Mouse (Mus musculus) G1E (cell line): Measurements from ENCODE around the gene Ttc8. TPM values are rescaled to one million over a fixed set of nuclear protein-coding genes. Genes with fewer than 3 reads are reported as not detected.

ENCODE experiments used
- ATAC-seq: 2 replicates; pipeline ENCODE4 v1.8.0; 2016; ENCODE audit warnings: mild to moderate bottlenecking; ENCODE audit not compliant: insufficient number of reproducible peaks, poor library complexity, low FRiP score, severe bottlenecking; ENCODE audit errors: extremely low read depth
- DNase-seq: peaks from one replicate; pipeline ENCODE4 v3.0.0; 2012; ENCODE audit warnings: low spot score
- H3K27me3 ChIP-seq: 2 replicates; pipeline ENCODE4 v1.6.1; 2012; ENCODE audit warnings: mild to moderate bottlenecking, low read length, inconsistent platforms; ENCODE audit not compliant: insufficient read depth
- H3K36me3 ChIP-seq: replicated peaks from 2 replicates; pipeline ENCODE3; 2012; ENCODE audit warnings: mild to moderate bottlenecking, inconsistent platforms
- H3K4me1 ChIP-seq: 2 replicates; pipeline ENCODE4 v1.6.1; 2012; ENCODE audit warnings: low read depth, low read length, inconsistent platforms, mixed read lengths; ENCODE audit not compliant: insufficient read depth
- H3K4me3 ChIP-seq: 2 replicates; pipeline ENCODE4 v1.5.1; 2012; ENCODE audit warnings: low read depth, mild to moderate bottlenecking, inconsistent platforms, low read length, moderate library complexity, mixed read lengths
- H3K9me3 ChIP-seq: replicated peaks from 2 replicates; pipeline ENCODE4 v1.6.1; 2012; ENCODE audit warnings: inconsistent platforms
- CTCF ChIP-seq: IDR thresholded peaks from 2 replicates; pipeline ENCODE4 v1.5.1; 2012; ENCODE audit warnings: low read depth, low read length, inconsistent platforms, mixed read lengths
- GATA1 ChIP-seq: IDR thresholded peaks from 2 replicates; pipeline ENCODE4 v1.6.1; 2012; ENCODE audit warnings: borderline replicate concordance, low read length, inconsistent platforms, mixed read lengths
- GATA2 ChIP-seq: IDR thresholded peaks from 2 replicates; pipeline ENCODE4 v1.6.1; 2012; ENCODE audit warnings: low read depth, low read length, inconsistent platforms, borderline replicate concordance
- POLR2AphosphoS5 ChIP-seq: IDR thresholded peaks from 2 replicates; pipeline ENCODE4 v1.6.1; 2012; ENCODE audit warnings: low read depth, low read length, inconsistent platforms; ENCODE audit not compliant: insufficient replicate concordance
- TAL1 ChIP-seq: conservative IDR thresholded peaks from 2 replicates; pipeline ENCODE4 v1.6.1; 2012; ENCODE audit warnings: low read depth, low read length, inconsistent platforms, mixed read lengths
- polyA plus RNA-seq: library from polyadenylated mRNA; stranded (reverse); fragments of >175 nt; gene quantifications from 2 replicates; pipeline ENCODE4 v1.2.3, GENCODE M21; 2012
- total RNA-seq, 2 experiments: library from RNA; stranded (forward) in 1 of 2; stranded (reverse) in 1 of 2; fragments of 200-1000 nt in 1 of 2; fragments of >200 nt in 1 of 2; fragmentation: Nextera tagmentation in 1 of 2; gene quantifications; 2 replicates each; pipeline ENCODE4 v1.2.3; 2014 to 2017

The Ttc8 gene
- total and polyA plus RNA-seq, 3 experiments: 0.14 to 1.1 TPM; not detected in 1

DNA sequence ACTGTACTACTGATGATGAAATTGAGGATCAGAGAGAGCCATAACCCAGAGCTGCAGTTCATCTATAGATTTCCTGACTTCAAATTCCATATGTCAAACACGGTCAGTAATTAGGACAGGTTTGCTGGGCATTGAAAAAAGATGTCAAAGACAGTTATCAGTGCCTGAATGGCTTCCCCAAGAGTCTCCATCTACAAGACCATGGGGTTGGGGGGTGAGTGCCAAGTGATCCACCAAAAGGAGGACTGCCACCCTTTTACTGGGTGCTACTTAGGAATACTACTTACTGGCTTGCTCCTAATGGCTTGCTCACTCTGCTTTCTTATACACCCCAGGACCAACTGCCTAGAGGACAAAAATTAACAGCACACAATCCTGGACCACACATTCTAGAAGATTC, 88.4 kb downstream of the Ttc8 start:
- peaks cover 8% of the 10 kb centered on the region; the same call in 1 of the 2 replicates for H3K27me3 ChIP-seq
- H3K4me3 ChIP-seq: no peak overlapping the region
- DNase-seq (no peak), ATAC-seq (no peak)
- no peaks in the 10 kb centered on the region; the same call in 1 of the 2 replicates for H3K9me3 ChIP-seq
- TF ChIP-seq CTCF (no peak), POLR2AphosphoS5 (no peak), GATA1 (no peak), GATA2 (no peak), TAL1 (no peak)
- H3K36me3 ChIP-seq: no peaks in the 10 kb centered on the region
- H3K4me1 ChIP-seq: no peaks in the 10 kb centered on the region

DNA sequence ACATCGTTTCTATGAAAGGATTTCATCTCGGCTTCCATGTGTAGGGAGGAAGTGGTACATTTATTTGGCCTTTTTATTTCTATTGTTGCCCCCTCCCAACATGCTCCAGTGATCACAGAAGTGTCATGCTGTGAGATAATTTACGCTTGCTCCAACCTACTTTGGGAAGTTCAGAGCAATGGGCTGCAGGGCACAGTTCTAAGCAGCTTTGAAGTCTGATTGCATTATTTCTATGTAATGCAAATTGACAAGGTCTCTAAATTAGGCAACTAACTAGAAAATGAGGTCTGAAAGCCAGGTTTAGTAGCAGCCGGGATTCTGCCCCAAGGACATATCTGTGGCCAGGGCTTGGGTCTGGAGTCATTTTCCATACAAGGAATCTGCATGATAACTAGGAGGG, 89.1 kb downstream of the Ttc8 start:
- H3K36me3 ChIP-seq: no peaks in the 10 kb centered on the region
- no peaks in the 10 kb centered on the region for H3K4me1 ChIP-seq
- TF ChIP-seq POLR2AphosphoS5 (no peak), GATA2 (no peak), GATA1 (no peak), CTCF (no peak), TAL1 (no peak)
- H3K9me3 ChIP-seq: no peaks in the 10 kb centered on the region; the same call in 1 of the 2 replicates
- H3K4me3 ChIP-seq: no peak overlapping the region
- ATAC-seq (no peak), DNase-seq (no peak)
- peaks cover 8% of the 10 kb centered on the region; the same call in 1 of the 2 replicates for H3K27me3 ChIP-seq

DNA sequence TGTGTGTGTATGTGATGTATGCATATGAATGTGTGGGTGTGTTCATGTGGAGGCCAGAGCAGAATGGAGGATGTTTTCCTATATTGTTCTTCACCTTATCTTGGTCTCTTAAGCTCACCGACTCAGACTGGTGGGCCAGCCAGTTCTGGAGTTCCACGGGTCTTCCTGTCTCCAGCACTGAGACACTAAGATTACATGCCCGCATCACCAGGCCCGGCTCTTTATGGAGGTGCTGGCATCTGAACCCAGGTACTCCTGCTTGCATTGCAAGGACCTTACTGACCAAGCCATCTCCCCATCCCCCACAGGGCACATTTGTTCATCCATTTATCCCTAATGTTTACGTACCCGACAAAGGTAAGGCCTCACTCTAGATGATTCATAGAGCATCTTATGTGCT, 89.7 kb downstream of the Ttc8 start:
- Histone ChIP-seq H3K4me1 (no peaks in the 10 kb centered on the region), H3K9me3 (no peaks in the 10 kb centered on the region; the same call in 1 of the 2 replicates), H3K4me3 (no peak overlapping the region), H3K36me3 (no peaks in the 10 kb centered on the region), H3K27me3 (peaks cover 8% of the 10 kb centered on the region; the same call in 1 of the 2 replicates)
- no peak for TF ChIP-seq GATA2
- no peak for TF ChIP-seq POLR2AphosphoS5
- TF ChIP-seq GATA1: no peak
- TF ChIP-seq CTCF: no peak
- TF ChIP-seq TAL1: no peak
- no peak for ATAC-seq
- DNase-seq: no peak

DNA sequence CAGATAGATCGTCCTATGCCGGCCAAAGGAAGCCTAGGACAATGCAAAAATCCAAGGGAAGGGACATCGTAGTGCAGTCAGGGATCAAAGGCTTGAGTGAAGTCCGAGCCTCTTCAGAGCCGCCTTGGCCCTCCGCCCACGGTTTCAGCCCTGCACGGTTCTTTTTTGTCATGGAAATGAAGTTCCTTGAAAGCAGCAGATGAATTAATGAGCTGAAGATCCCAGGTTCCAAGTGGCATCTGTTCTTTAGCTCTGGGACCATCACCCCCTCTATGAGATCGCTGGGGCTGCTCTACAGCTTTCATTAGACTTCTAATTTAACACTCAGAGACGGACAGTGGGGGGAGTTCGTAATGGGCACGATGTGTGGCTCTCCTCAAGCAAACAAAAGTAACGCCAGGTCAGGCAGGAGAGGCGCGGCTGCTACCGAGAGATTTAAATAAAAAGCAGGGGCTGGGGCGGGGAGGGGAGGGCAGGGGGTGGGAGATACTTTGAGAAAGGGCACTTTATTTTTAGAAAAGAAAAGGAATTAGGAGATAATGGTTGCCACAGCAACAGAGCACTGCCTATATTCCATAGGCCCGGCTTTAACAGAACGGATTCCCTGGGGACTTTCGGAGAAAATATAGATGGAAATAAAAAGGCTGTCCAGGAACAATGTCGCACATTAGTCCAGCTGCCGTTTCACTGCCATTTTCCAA, 90.9 kb downstream of the Ttc8 start:
- Histone ChIP-seq H3K4me3 (no peak overlapping the region), H3K4me1 (no peaks in the 10 kb centered on the region), H3K9me3 (no peaks in the 10 kb centered on the region; the same call in 1 of the 2 replicates), H3K27me3 (peaks cover 7% of the 10 kb centered on the region), H3K36me3 (no peaks in the 10 kb centered on the region)
- DNase-seq (no peak), ATAC-seq (no peak)
- TF ChIP-seq GATA1 (no peak), CTCF (no peak), GATA2 (no peak), TAL1 (no peak), POLR2AphosphoS5 (no peak)

DNA sequence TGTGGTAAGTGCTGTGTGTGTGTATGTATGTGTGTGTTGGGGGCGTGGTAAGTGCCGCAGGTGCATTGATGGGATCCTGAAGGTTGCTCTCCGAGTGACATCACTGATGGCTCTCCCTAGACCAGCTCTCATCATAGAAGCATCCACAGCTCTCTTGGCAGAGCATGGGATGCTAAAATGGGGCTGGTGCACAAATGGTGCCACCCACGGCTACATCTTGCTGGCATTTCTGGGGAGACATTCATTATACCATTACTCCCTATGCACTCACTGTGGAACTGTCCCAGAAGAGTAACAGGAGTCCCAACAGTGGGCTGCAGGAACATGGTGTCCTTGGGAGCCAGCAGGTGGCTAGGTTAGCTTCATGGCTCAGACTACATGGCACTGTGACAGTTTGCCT, 95.5 kb downstream of the Ttc8 start:
- H3K4me1 ChIP-seq: no peaks in the 10 kb centered on the region
- TF ChIP-seq CTCF (no peak), GATA2 (no peak), GATA1 (no peak), TAL1 (no peak), POLR2AphosphoS5 (no peak)
- ATAC-seq (no peak), DNase-seq (no peak)
- no peak overlapping the region for H3K4me3 ChIP-seq
- peaks cover 3% of the 10 kb centered on the region; the same call in 1 of the 2 replicates for H3K27me3 ChIP-seq
- H3K36me3 ChIP-seq: no peaks in the 10 kb centered on the region
- no peaks in the 10 kb centered on the region; the same call in 1 of the 2 replicates for H3K9me3 ChIP-seq

DNA sequence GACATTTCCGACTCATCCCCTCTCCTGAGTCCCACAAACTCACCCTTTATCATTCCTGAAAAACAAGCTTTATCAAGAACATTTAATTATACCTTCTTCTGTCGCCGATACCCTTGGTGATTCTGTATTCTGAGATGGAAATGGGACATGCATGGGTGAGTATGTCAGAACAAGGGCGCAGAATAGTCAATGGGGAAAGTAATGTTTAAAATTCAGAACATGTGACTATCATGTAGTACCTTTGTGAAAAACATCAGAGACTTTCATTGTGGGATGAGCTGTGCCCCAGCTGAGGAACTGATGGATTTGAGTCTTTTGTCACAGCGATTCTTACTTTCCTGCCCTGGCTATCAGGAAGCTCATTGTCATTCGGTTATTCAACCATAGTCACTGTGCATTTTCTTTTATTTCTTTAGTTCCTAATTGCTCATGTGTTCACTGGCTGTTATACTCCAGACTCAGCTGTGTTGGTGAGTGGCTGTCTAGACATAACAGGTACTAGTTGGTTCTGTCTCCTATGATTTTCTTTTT, 104.1 kb downstream of the Ttc8 start:
- no peak for ATAC-seq
- Histone ChIP-seq H3K9me3 (no peaks in the 10 kb centered on the region; the same call in 1 of the 2 replicates), H3K4me1 (no peaks in the 10 kb centered on the region), H3K4me3 (no peak overlapping the region), H3K27me3 (peaks cover 3% of the 10 kb centered on the region; the same call in 1 of the 2 replicates), H3K36me3 (no peaks in the 10 kb centered on the region)
- no peak for DNase-seq
- TF ChIP-seq CTCF: no peak
- no peak for TF ChIP-seq POLR2AphosphoS5
- no peak for TF ChIP-seq GATA1
- TF ChIP-seq GATA2: no peak
- no peak for TF ChIP-seq TAL1
